Mouse (Mus musculus) embryo, embryonic 10 days (tissue): ENCODE data around the gene Fosb.

ENCODE experiments used
- DNase-seq: peaks from one replicate; pipeline ENCODE4 v3.0.0-alpha.2; 2015; ENCODE audit warnings: low spot score

The Fosb gene

GRCm38 (mm10) chr7:19281680-19282304 is 28.1 kb downstream of the Fosb start:
- DNase-seq: peak; percentile 56

- DNase-seq: peak; percentile 27
Observed at GRCm38 (mm10) chr7:19279581-19280114, 30.2 kb downstream of the Fosb start, which contains the start of gene Ppm1n. Gene Ppm1n (minus strand): TSS chr7:19280064.

GRCm38 (mm10) chr7:19279052-19279451 is 30.8 kb downstream of the Fosb start:
- no peak for DNase-seq

- no peak for DNase-seq
Observed at GRCm38 (mm10) chr7:19276253-19276652, 33.6 kb downstream of the Fosb start.

GRCm38 (mm10) chr7:19272173-19272764 is 37.6 kb downstream of the Fosb start:
- peak; percentile 87 for DNase-seq

- DNase-seq: peak; percentile 90
Observed at GRCm38 (mm10) chr7:19271238-19272172, 38.3 kb downstream of the Fosb start, which contains the start of gene Vasp. Gene Vasp (minus strand): TSS chr7:19271817.

- DNase-seq: peak; percentile 35
Observed at GRCm38 (mm10) chr7:19270509-19271237, 39.2 kb downstream of the Fosb start.

- peak; percentile 77 for DNase-seq
Observed at GRCm38 (mm10) chr7:19269721-19270441, 40.0 kb downstream of the Fosb start.

- no peak for DNase-seq
Observed at GRCm38 (mm10) chr7:19268993-19269681, 40.7 kb downstream of the Fosb start.

- DNase-seq: no peak
Observed at GRCm38 (mm10) chr7:19267051-19267450, 42.8 kb downstream of the Fosb start.

- DNase-seq: no peak
Observed at GRCm38 (mm10) chr7:19265928-19266822, 43.7 kb downstream of the Fosb start.

GRCm38 (mm10) chr7:19265147-19265546 is 44.7 kb downstream of the Fosb start:
- DNase-seq: no peak

GRCm38 (mm10) chr7:19258336-19258735 is 51.5 kb downstream of the Fosb start:
- no peak for DNase-seq

GRCm38 (mm10) chr7:19257390-19258022 is 52.3 kb downstream of the Fosb start:
- DNase-seq: peak; percentile 86

GRCm38 (mm10) chr7:19256567-19256966 is 53.3 kb downstream of the Fosb start:
- DNase-seq: no peak

GRCm38 (mm10) chr7:19255395-19255794 is 54.5 kb downstream of the Fosb start:
- no peak for DNase-seq

- no peak for DNase-seq
Observed at GRCm38 (mm10) chr7:19253437-19253836, 56.4 kb downstream of the Fosb start.
